Mouse (Mus musculus) embryonic facial prominence, embryonic 12.5 days (tissue): ENCODE measurements around the gene Myl9. TPM values are rescaled to one million over a fixed set of nuclear protein-coding genes. Genes with fewer than 3 reads are reported as not detected.

Source experiments
- ATAC-seq: fragments of 200-750 bp; cut with Nextera tagmentation; 2 replicates; pipeline ENCODE4 v1.8.0; 2017; ENCODE audit not compliant: insufficient number of reproducible peaks, insufficient read depth, low FRiP score, low TSS enrichment
- H3K27ac ChIP-seq: fragments of 300-500 bp; sonication (generic); 2 replicates; pipeline ENCODE4 v1.5.1; 2016; ENCODE audit warnings: mild to moderate bottlenecking
- H3K27me3 ChIP-seq: fragments of 300-500 bp; sonication (generic); 2 replicates; pipeline ENCODE4 v1.6.1; 2016; ENCODE audit warnings: mild to moderate bottlenecking, moderate library complexity
- H3K36me3 ChIP-seq: fragments of 300-500 bp; sonication (generic); 2 replicates; pipeline ENCODE4 v1.6.1; 2016; ENCODE audit warnings: mild to moderate bottlenecking
- H3K4me1 ChIP-seq: fragments of 300-500 bp; sonication (generic); 2 replicates; pipeline ENCODE4 v1.6.1; 2016
- H3K4me2 ChIP-seq: fragments of 300-500 bp; sonication (generic); replicated peaks from 2 replicates; pipeline ENCODE4 v1.6.1; 2016; ENCODE audit warnings: mild to moderate bottlenecking, moderate library complexity
- H3K4me3 ChIP-seq: fragments of 300-500 bp; sonication (generic); 2 replicates; pipeline ENCODE4 v1.5.1; 2016; ENCODE audit warnings: mild to moderate bottlenecking
- H3K9ac ChIP-seq: fragments of 300-500 bp; sonication (generic); 2 replicates; pipeline ENCODE4 v1.6.1; 2016; ENCODE audit warnings: mild to moderate bottlenecking, moderate library complexity
- H3K9me3 ChIP-seq: fragments of 300-500 bp; sonication (generic); 2 replicates; pipeline ENCODE4 v1.6.1; 2016; ENCODE audit warnings: mild to moderate bottlenecking, moderate library complexity
- WGBS: fragments of 180-500 bp; shearing (Covaris S2); methylation state at CpG from one replicate; pipeline ENCODE4 v1.1.7; 2016; 5-methylcytosine and 5-hydroxymethylcytosine counted together
- polyA plus RNA-seq: library from polyadenylated mRNA; unstranded; fragments of >200 nt; fragmentation: Nextera tagmentation; extraction: Ambion mirVana; gene quantifications from 2 replicates; pipeline ENCODE4 v1.2.1, GENCODE M21; 2016

Gene Myl9
- polyA plus RNA-seq: 182 and 184 TPM in 2 replicates

DNA sequence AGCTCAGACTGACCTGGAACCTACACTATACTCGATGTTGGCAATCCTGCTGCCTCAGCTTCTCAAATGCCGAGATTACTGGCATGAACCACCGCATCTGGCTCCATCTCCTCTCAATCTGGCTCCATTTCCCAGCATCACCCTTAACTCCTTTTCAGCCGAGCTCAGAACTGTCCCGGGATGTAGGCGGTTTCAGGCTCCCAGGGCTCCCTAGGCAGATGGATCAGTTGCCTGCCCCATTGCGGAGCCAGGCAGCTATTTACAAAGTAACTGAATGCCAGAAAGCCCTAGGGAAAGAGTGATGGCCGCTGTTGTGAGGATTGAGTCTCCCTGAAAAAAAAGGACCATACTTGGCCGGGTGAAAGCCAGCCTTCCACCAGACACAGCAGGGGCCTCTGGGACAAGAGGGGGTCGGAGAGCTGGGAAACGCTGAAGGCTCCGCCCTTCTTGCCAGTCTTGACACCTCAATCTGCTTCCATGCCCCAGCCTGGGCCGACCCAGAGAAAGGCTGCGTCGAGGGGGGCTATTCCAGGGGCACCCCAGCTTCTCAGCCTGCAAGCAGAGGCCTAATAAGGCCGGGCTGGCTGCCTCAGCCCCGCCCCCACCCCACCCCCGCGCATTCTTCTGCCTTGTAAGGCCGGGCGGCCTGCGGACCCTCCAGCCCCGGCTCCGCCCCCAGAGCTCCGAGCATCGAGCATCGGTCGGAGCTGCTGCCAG lies at the start of gene Myl9:
Gene Myl9 (plus strand): TSS at position 683 of the 717 bp plus-strand sequence.
- Histone ChIP-seq H3K36me3 (no peaks in the 10 kb centered on the region), H3K9me3 (no peaks in the 10 kb centered on the region), H3K9ac (peak within 1 kb of the TSS; percentile 57), H3K27ac (peak within 1 kb of the TSS; percentile 84), H3K4me2 (peak within 1 kb of the TSS; percentile 63), H3K4me1 (peaks cover 22% of the 10 kb centered on the region), H3K27me3 (no peaks in the 10 kb centered on the region), H3K4me3 (peak within 1 kb of the TSS; percentile 35)
- 2% methylated on average over 28 of the region's 28 CpGs for WGBS
- peak; percentile 84 for ATAC-seq

DNA sequence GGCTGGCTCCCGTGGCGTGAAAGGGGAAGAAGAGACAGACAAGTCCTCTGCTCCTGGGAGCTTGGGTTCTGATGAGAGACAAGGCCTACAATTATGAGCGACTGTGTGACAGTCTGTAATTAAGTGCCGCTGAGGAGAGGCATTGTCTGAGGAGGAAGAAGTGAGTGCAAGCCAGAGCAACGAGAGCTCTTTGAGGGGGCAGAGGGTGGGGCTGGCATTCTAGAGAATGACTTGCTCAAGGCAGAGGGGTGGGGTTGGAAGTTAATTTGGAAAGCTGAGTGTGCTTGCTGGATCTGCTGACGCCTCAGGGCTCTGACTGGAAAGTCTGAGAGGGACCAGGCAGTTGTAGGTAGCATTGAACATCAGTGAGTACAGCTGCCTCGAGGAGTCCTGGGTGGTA lies 48.9 kb upstream of the Myl9 start:
- peaks cover 5% of the 10 kb centered on the region; the same call in 1 of the 2 replicates for H3K36me3 ChIP-seq
- H3K9ac ChIP-seq: no peak overlapping the region
- no peaks in the 10 kb centered on the region for H3K9me3 ChIP-seq
- WGBS: 16% methylated on average over 7 of the region's 7 CpGs
- H3K4me1 ChIP-seq: peaks cover 68% of the 10 kb centered on the region
- no peak overlapping the region for H3K4me3 ChIP-seq
- ATAC-seq: no peak
- H3K4me2 ChIP-seq: peak overlapping the region; percentile 18
- peak overlapping the region; percentile 54; the same call in 1 of the 2 replicates for H3K27ac ChIP-seq
- no peaks in the 10 kb centered on the region for H3K27me3 ChIP-seq

GRCm38 (mm10) chr2:156726878-156727277 lies 48.3 kb upstream of the Myl9 start:
- 41% methylated on average over 3 of the region's 3 CpGs for WGBS

GRCm38 (mm10) chr2:156729537-156730469 lies 45.4 kb upstream of the Myl9 start:
- H3K27me3 ChIP-seq: no peaks in the 10 kb centered on the region
- 0 out of 2 replicates have a peak overlapping the region, but pooled peaks have one; percentile 7 for H3K4me2 ChIP-seq
- peaks cover 59% of the 10 kb centered on the region for H3K4me1 ChIP-seq
- H3K9me3 ChIP-seq: no peaks in the 10 kb centered on the region
- H3K36me3 ChIP-seq: peaks cover 5% of the 10 kb centered on the region; the same call in 1 of the 2 replicates
- H3K27ac ChIP-seq: peak overlapping the region; percentile 77
- no peak for ATAC-seq
- no peak overlapping the region for H3K4me3 ChIP-seq
- no peak overlapping the region for H3K9ac ChIP-seq
- WGBS: 43% methylated on average over 9 of the region's 10 CpGs

More at GRCm38 (mm10) chr2:156726878-156727277, 48.3 kb upstream of the Myl9 start:
- Histone ChIP-seq H3K36me3 (peaks cover 5% of the 10 kb centered on the region; the same call in 1 of the 2 replicates), H3K9me3 (no peaks in the 10 kb centered on the region), H3K27me3 (no peaks in the 10 kb centered on the region), H3K9ac (no peak overlapping the region), H3K4me1 (peaks cover 74% of the 10 kb centered on the region), H3K4me2 (peak overlapping the region; percentile 18; the same call in 1 of the 2 replicates), H3K27ac (peak overlapping the region; percentile 41; the same call in 1 of the 2 replicates), H3K4me3 (no peak overlapping the region)
- no peak for ATAC-seq

GRCm38 (mm10) chr2:156730501-156730921 lies 44.7 kb upstream of the Myl9 start:
- Histone ChIP-seq H3K27me3 (no peaks in the 10 kb centered on the region), H3K4me2 (0 out of 2 replicates have a peak overlapping the region, but pooled peaks have one; percentile 7), H3K9ac (no peak overlapping the region), H3K27ac (peak overlapping the region; percentile 77), H3K9me3 (no peaks in the 10 kb centered on the region), H3K36me3 (peaks cover 5% of the 10 kb centered on the region; the same call in 1 of the 2 replicates), H3K4me3 (0 out of 2 replicates have a peak overlapping the region, but pooled peaks have one; percentile 1), H3K4me1 (peaks cover 57% of the 10 kb centered on the region)
- WGBS: 69% methylated on average over 12 of the region's 12 CpGs
- ATAC-seq: no peak

- Histone ChIP-seq H3K27me3 (no peaks in the 10 kb centered on the region), H3K9me3 (no peaks in the 10 kb centered on the region), H3K9ac (no peak overlapping the region), H3K4me2 (no peak overlapping the region), H3K27ac (no peak overlapping the region), H3K36me3 (peaks cover 5% of the 10 kb centered on the region; the same call in 1 of the 2 replicates), H3K4me3 (no peak overlapping the region), H3K4me1 (peaks cover 57% of the 10 kb centered on the region)
- no peak for ATAC-seq
Measured at GRCm38 (mm10) chr2:156731592-156731991, 43.6 kb upstream of the Myl9 start.

DNA sequence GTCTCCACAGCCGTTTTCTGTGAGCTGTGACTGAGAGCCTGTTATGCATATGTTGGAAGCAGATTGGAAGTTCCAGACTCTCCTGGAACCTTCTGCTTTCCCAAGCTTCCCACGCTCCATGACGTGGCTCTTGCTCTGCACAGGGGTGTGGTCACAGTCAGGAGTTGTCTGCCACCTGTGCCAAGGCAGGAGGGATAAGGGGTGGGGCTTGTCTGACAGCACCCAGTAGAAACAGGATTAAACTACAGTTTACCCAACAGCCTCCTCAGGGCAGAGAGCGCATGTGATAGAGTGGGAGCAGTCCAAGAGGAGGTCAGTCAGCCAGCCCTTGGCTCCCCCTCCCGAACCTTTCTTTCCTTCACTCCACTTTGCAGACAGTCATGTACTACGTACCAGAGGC lies 43.1 kb upstream of the Myl9 start:
- H3K4me3 ChIP-seq: no peak overlapping the region
- H3K4me2 ChIP-seq: no peak overlapping the region
- 74% methylated on average over 6 of the region's 6 CpGs for WGBS
- peaks cover 56% of the 10 kb centered on the region for H3K4me1 ChIP-seq
- H3K36me3 ChIP-seq: peaks cover 5% of the 10 kb centered on the region; the same call in 1 of the 2 replicates
- H3K27me3 ChIP-seq: no peaks in the 10 kb centered on the region
- H3K9me3 ChIP-seq: no peaks in the 10 kb centered on the region
- H3K9ac ChIP-seq: no peak overlapping the region
- H3K27ac ChIP-seq: no peak overlapping the region
- no peak for ATAC-seq

GRCm38 (mm10) chr2:156735761-156736335 lies 39.4 kb upstream of the Myl9 start:
- no peak overlapping the region for H3K4me2 ChIP-seq
- H3K4me1 ChIP-seq: peaks cover 50% of the 10 kb centered on the region
- no peaks in the 10 kb centered on the region for H3K9me3 ChIP-seq
- H3K27me3 ChIP-seq: no peaks in the 10 kb centered on the region
- 0 out of 2 replicates have a peak, but pooled peaks cover 3% of the 10 kb centered on the region for H3K36me3 ChIP-seq
- H3K4me3 ChIP-seq: no peak overlapping the region
- 65% methylated on average over 3 of the region's 3 CpGs for WGBS
- no peak for ATAC-seq
- no peak overlapping the region for H3K9ac ChIP-seq
- no peak overlapping the region for H3K27ac ChIP-seq

DNA sequence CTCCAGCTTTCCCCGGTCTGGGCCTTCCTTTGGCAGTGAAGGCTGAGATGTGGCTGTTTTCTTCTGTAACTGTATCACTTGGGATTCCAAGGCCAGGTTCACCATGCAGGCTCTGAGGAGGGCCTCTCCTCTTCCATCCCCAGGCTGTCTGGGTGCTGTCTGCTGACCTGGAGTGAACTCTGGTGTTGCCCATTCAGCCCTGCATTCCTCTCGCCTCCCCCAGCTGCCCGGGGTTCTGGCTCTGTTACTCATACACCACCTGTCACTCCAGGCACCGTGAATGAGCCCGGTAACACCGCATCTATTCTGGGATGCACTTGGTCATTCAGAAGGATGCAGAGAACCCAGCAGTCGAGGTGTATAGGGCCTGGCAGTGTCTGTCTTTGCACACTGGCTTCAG lies 38.4 kb upstream of the Myl9 start:
- H3K4me1 ChIP-seq: peaks cover 42% of the 10 kb centered on the region
- H3K4me2 ChIP-seq: no peak overlapping the region
- H3K9me3 ChIP-seq: no peaks in the 10 kb centered on the region
- no peak overlapping the region for H3K9ac ChIP-seq
- no peak overlapping the region for H3K27ac ChIP-seq
- H3K36me3 ChIP-seq: 0 out of 2 replicates have a peak, but pooled peaks cover 3% of the 10 kb centered on the region
- H3K27me3 ChIP-seq: no peaks in the 10 kb centered on the region
- ATAC-seq: no peak
- 48% methylated on average over 7 of the region's 7 CpGs for WGBS
- no peak overlapping the region for H3K4me3 ChIP-seq

- Histone ChIP-seq H3K4me2 (no peak overlapping the region), H3K4me1 (peaks cover 36% of the 10 kb centered on the region), H3K36me3 (0 out of 2 replicates have a peak, but pooled peaks cover 3% of the 10 kb centered on the region), H3K27ac (no peak overlapping the region), H3K4me3 (no peak overlapping the region), H3K27me3 (no peaks in the 10 kb centered on the region), H3K9ac (no peak overlapping the region), H3K9me3 (no peaks in the 10 kb centered on the region)
- ATAC-seq: no peak
- WGBS: 80% methylated on average over 7 of the region's 7 CpGs
Measured at GRCm38 (mm10) chr2:156737976-156738375, 37.2 kb upstream of the Myl9 start.

DNA sequence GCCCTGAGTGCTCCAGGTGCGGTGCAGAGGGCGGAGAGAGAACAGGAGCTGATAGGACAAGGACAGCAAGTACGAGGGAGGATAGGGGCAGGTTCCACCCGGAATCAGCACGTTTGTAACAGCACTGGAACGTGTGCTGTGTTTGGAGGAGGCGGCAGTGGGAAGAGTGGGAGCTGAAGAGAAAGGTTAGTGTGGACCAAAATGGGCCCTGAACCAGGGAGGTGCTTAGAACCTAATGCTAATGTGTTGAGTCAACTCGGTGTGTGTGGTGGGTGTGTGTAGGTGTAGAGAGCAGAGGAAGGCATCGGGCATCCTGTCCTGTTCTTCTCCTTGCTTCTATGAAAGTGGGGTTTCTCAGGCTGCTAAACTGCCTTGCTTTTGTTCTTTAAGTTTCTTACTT lies 34.0 kb upstream of the Myl9 start:
- no peak overlapping the region for H3K9ac ChIP-seq
- H3K4me3 ChIP-seq: no peak overlapping the region
- ATAC-seq: no peak
- 82% methylated on average over 9 of the region's 9 CpGs for WGBS
- H3K27ac ChIP-seq: no peak overlapping the region
- H3K4me1 ChIP-seq: peaks cover 23% of the 10 kb centered on the region
- no peaks in the 10 kb centered on the region for H3K27me3 ChIP-seq
- no peaks in the 10 kb centered on the region for H3K9me3 ChIP-seq
- H3K4me2 ChIP-seq: no peak overlapping the region
- peaks cover 17% of the 10 kb centered on the region for H3K36me3 ChIP-seq
